Mouse (Mus musculus) lung, embryonic 15.5 days (tissue): Measurements from ENCODE around the gene Lenep. TPM values are rescaled to one million over a fixed set of nuclear protein-coding genes. Genes with fewer than 3 reads are reported as not detected.
"Not testable (repeated sequence)": the region's sequence is repeated elsewhere in the genome, so short reads cannot be mapped to it uniquely, and the experiment has no call there.

Source experiments
- ATAC-seq: fragments of 200-750 bp; cut with Nextera tagmentation; 2 replicates; pipeline ENCODE4 v1.8.0; 2017; ENCODE audit warnings: moderate number of reproducible peaks, borderline replicate concordance; ENCODE audit not compliant: low FRiP score, low TSS enrichment; ENCODE audit errors: extremely low read depth
- H3K27ac ChIP-seq: fragments of 300-500 bp; sonication (generic); 2 replicates; pipeline ENCODE4 v1.5.1; 2015; ENCODE audit warnings: moderate library complexity, mild to moderate bottlenecking, inconsistent platforms
- H3K27me3 ChIP-seq: fragments of 300-500 bp; sonication (generic); 2 replicates; pipeline ENCODE4 v1.6.1; 2015; ENCODE audit warnings: inconsistent platforms
- H3K36me3 ChIP-seq: fragments of 300-500 bp; sonication (generic); 2 replicates; pipeline ENCODE4 v1.6.1; 2015; ENCODE audit warnings: inconsistent platforms
- H3K4me1 ChIP-seq: fragments of 300-500 bp; sonication (generic); 2 replicates; pipeline ENCODE4 v1.6.1; 2015; ENCODE audit warnings: inconsistent platforms
- H3K4me2 ChIP-seq: fragments of 300-500 bp; sonication (generic); 2 replicates; pipeline ENCODE4 v1.6.1; 2015; ENCODE audit warnings: inconsistent platforms, mild to moderate bottlenecking, moderate library complexity
- H3K4me3 ChIP-seq: fragments of 300-500 bp; sonication (generic); 2 replicates; pipeline ENCODE4 v1.5.1; 2015; ENCODE audit warnings: mild to moderate bottlenecking, inconsistent platforms
- H3K9ac ChIP-seq: fragments of 300-500 bp; sonication (generic); 2 replicates; pipeline ENCODE4 v1.6.1; 2015; ENCODE audit warnings: inconsistent platforms
- H3K9me3 ChIP-seq: fragments of 300-500 bp; sonication (generic); 2 replicates; pipeline ENCODE4 v1.6.1; 2016; ENCODE audit warnings: inconsistent platforms
- WGBS: fragments of 180-500 bp; shearing (Covaris S2); methylation state at CpG from one replicate; pipeline ENCODE4 v1.1.7; 2015; 5-methylcytosine and 5-hydroxymethylcytosine counted together
- polyA plus RNA-seq: library from polyadenylated mRNA; unstranded; fragments of >200 nt; fragmentation: Nextera tagmentation; extraction: Ambion mirVana; gene quantifications from 2 replicates; pipeline ENCODE4 v1.2.1, GENCODE M21; 2015

Gene Lenep
- polyA plus RNA-seq, 1 experiment from 2014 or later, result not detected

DNA sequence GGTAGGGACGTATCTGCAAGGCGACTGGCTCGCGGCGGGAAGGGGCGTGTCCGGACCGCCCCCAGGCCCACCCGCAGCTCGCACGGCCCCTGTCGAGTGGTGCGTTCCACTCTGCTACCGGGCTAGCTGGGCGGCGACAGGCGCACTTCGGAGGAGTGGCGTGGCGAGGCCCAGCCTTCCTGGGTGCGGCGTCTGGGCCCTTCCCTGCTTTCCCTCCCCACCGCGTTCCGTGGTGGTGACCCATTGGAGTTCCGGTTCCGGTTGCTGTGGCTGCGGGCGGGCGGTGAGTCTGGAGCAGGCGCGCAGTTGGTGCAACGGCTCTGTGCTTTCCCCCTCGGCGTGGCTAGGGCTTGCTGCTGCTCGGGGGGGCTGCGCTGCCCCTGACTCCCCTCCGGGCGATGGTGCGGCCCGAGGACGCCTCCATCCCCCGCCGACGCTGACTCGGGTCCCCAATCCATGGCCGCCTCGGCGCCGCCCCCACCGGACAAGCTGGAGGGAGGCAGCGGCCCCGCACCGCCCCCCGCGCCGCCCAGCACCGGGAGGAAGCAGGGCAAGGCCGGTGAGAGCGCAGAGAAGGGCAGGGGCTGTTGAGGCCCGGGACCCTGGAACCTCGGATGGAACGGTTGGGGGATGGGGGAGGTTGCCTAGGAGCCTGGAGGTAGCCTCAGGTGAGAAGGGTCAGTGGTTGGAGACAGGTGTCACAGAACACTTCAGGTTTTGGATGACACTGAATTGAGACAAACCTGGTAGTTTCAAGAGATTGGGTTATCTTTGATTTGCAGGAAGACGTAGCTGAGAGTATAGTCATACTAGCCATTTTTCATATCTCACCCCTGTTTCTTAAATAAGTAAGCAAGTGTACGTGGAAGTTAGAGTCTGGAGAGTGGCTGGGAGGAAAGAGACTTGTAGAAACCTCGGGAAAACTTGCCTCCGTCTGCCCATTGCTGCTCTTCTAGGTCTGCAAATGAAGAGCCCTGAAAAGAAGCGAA, 27.9 kb upstream of the Lenep start, which contains the start of gene Pygo2:
Pygo2 (plus strand) TSS at position 44 of the 989 bp plus-strand sequence.
- Histone ChIP-seq H3K9me3 (no peaks in the 10 kb centered on the region), H3K27me3 (no peaks in the 10 kb centered on the region), H3K36me3 (peaks cover 55% of the 10 kb centered on the region), H3K27ac (peak within 1 kb of the TSS; percentile 87), H3K4me1 (peaks cover 11% of the 10 kb centered on the region), H3K9ac (peak within 1 kb of the TSS; percentile 87), H3K4me3 (peak within 1 kb of the TSS; percentile 65), H3K4me2 (peak within 1 kb of the TSS; percentile 69)
- 1% methylated on average over 59 of the region's 68 CpGs for WGBS
- peak; percentile 98 for ATAC-seq

DNA sequence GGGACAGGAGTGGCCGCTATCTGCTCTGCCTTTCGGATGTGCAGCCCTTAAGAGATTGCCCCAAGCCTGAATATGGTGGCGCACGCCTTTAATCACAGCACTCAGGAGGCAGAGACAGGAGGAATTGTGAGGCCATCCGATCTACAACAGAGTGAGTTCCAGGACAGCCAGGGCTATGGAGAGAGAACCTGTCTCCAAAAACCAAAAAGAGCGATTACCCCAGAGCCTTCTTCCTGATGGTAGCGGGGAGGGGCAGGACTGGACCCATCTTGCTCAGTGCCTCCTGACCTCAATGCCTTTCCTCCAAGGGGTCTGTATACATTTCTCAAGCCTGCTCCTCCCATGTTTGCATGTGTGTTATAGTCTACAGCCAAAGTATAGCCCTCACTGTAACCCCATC, 26.4 kb upstream of the Lenep start:
- WGBS, result 83% methylated on average over 7 of the region's 7 CpGs
- H3K36me3 ChIP-seq, result peaks cover 63% of the 10 kb centered on the region
- ATAC-seq, result not testable (repeated sequence)

DNA sequence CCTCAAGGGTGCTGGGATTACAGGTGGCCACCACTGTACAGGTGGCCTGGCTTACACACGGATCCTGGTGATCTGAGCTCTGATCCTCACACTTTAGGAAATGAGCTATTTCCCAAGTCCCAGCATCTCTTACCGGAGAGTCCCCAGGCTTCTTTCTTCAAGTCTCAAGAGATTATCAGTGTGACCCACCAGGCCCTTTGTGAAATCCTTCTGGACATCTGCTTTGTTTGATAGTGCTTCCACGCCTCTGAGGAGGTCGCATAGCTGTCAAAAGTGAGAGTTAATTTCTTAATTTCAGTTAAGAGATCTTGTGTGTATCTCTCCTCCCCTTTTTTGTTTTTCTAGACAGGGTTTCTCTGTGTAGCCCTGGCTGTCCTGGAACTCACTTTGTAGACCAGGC, 23.3 kb upstream of the Lenep start:
- no peak overlapping the region for H3K4me3 ChIP-seq
- ATAC-seq, result no peak
- 85% methylated on average over 4 of the region's 4 CpGs for WGBS

More for the DNA sequence above, 26.4 kb upstream of the Lenep start:
- not testable (repeated sequence) for H3K4me2 ChIP-seq, H3K4me3 ChIP-seq, H3K27ac ChIP-seq, H3K9me3 ChIP-seq, H3K9ac ChIP-seq, H3K27me3 ChIP-seq
- H3K4me1 ChIP-seq, result peaks cover 11% of the 10 kb centered on the region

DNA sequence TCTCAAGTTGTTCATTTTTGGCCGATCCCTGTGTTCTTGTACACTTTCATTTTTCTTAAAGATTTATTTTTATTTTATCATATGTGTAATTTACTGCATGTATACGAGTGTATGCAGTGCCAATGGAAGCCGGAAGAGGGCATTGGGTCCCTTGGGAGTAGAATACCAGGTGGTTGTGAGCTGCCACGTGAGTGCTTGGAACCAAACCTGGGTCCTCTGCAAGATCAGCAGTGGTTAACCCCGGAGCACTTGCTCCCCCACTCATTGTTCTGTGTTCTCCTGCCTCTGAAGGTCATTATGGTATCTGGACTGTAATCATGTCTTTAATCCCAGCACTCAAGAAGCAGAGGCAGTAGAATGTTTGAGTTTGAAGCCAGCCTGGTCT, 22.5 kb upstream of the Lenep start:
- whole genome bisulfite sequencing, result 79% methylated on average over 5 of the region's 5 CpGs

More for the DNA sequence above, 23.3 kb upstream of the Lenep start:
- Histone ChIP-seq H3K4me2 (no peak overlapping the region), H3K36me3 (peaks cover 51% of the 10 kb centered on the region), H3K9ac (no peak overlapping the region), H3K4me1 (peaks cover 26% of the 10 kb centered on the region), H3K27me3 (no peaks in the 10 kb centered on the region), H3K9me3 (no peaks in the 10 kb centered on the region), H3K27ac (no peak overlapping the region)

DNA sequence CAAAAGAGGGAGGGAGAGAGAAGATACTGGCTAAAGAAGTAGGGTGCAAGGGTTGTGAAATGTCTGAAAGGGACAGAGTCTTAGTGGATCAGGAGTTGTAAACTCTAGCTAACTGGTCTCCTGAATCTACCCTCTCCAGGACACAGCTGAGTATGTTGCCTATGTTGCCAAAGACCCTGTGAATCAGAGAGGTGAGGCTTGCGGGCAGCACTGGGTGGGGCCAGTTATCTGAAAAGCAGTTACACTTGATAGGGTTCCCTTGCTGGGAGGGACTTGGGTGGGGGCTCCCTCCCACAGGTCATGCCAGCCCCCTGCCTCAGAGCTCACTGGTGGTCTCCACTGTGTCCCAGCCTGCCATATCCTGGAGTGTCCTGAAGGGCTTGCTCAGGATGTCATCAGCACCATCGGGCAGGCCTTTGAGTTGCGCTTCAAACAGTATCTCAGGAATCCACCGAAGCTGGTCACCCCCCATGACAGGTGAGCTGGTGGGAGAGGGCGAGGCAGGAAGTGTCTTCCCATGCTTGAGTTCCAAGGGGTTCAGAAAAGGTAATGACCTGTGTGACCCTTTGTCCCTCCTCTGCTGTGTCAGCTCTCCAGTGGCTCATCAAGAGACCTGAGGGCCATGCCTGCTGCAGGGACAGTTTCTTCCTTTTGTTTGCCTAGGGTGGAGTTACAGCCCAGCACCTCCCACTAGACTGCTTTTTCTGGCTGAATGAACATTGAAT, 22.0 kb upstream of the Lenep start:
- Histone ChIP-seq H3K36me3 (peaks cover 51% of the 10 kb centered on the region), H3K27ac (no peak overlapping the region), H3K4me1 (peaks cover 34% of the 10 kb centered on the region), H3K9me3 (no peaks in the 10 kb centered on the region), H3K9ac (no peak overlapping the region), H3K4me2 (no peak overlapping the region), H3K27me3 (no peaks in the 10 kb centered on the region), H3K4me3 (no peak overlapping the region)
- ATAC-seq, result no peak
- 78% methylated on average over 5 of the region's 5 CpGs for WGBS

More for the DNA sequence above, 22.5 kb upstream of the Lenep start:
- peaks cover 51% of the 10 kb centered on the region for H3K36me3 ChIP-seq
- ATAC-seq, result no peak
- no peaks in the 10 kb centered on the region for H3K27me3 ChIP-seq
- peaks cover 32% of the 10 kb centered on the region for H3K4me1 ChIP-seq
- no peaks in the 10 kb centered on the region for H3K9me3 ChIP-seq
- no peak overlapping the region for H3K9ac ChIP-seq
- no peak overlapping the region for H3K4me3 ChIP-seq
- no peak overlapping the region for H3K27ac ChIP-seq
- H3K4me2 ChIP-seq, result no peak overlapping the region

DNA sequence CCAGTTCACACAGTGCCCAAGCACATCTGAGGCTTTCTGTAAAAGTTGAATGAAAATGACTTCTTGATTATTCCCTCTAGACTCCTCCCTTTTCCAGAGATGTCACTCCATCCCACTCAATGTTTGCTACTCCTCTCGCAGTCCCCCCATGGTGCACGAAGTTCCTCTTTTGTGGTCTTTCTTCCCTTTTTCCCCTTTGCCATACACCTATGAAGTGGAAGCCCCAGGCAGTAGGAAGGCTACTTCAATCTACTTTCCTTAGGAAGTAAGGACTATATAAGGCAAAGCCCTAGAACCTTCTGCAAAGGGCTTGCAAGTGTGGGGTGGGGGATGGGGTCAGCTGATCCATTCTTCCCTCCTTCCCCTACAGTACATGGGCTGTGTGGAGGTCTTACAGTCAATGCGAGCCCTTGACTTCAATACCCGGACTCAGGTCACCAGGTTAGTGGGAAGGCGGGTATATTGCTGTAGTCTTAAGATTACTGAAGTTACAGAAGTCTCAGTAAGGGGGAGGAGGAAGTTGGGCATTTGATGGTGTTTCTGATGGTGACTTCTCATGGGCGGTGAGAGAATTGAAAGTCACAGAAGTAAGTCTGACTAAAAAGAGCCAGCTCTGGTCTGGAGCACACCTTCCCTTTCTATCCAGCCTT, 20.1 kb upstream of the Lenep start:
- no peaks in the 10 kb centered on the region for H3K27me3 ChIP-seq
- peak overlapping the region; percentile 62; the same call in 1 of the 2 replicates for H3K9ac ChIP-seq
- H3K4me2 ChIP-seq, result peak overlapping the region; percentile 81
- no peak for ATAC-seq
- H3K27ac ChIP-seq, result peak overlapping the region; percentile 100; the same call in 1 of the 2 replicates
- H3K9me3 ChIP-seq, result no peaks in the 10 kb centered on the region
- peaks cover 45% of the 10 kb centered on the region for H3K36me3 ChIP-seq
- peak overlapping the region; percentile 52 for H3K4me3 ChIP-seq
- H3K4me1 ChIP-seq, result peaks cover 34% of the 10 kb centered on the region
- WGBS, result 64% methylated on average over 6 of the region's 6 CpGs

DNA sequence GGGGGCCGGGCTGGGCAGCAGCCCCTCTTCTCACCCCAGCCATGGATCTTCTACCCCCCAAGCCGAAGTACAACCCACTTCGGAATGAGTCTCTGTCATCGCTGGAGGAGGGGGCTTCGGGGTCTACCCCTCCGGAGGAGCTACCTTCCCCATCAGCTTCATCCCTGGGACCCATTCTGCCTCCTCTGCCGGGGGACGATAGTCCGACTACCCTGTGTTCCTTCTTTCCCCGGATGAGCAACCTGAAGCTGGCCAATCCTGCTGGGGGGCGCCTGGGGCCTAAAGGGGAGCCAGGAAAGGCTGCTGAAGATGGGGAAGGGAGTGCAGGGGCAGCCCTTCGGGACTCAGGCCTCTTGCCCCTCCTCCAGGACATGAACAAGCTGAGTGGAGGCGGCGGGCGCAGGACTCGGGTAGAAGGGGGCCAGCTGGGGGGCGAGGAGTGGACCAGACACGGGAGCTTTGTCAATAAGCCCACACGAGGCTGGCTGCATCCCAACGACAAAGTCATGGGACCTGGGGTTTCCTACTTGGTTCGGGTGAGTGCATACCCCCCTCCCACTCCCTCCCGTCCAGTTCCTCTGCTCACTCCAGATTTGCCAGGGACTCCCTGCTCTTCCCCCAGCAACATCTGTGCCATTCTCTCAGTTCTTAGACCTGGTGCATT, 19.3 kb upstream of the Lenep start:
- ATAC-seq, result no peak
- 8% methylated on average over 22 of the region's 22 CpGs for WGBS
- peaks cover 40% of the 10 kb centered on the region for H3K4me1 ChIP-seq

DNA sequence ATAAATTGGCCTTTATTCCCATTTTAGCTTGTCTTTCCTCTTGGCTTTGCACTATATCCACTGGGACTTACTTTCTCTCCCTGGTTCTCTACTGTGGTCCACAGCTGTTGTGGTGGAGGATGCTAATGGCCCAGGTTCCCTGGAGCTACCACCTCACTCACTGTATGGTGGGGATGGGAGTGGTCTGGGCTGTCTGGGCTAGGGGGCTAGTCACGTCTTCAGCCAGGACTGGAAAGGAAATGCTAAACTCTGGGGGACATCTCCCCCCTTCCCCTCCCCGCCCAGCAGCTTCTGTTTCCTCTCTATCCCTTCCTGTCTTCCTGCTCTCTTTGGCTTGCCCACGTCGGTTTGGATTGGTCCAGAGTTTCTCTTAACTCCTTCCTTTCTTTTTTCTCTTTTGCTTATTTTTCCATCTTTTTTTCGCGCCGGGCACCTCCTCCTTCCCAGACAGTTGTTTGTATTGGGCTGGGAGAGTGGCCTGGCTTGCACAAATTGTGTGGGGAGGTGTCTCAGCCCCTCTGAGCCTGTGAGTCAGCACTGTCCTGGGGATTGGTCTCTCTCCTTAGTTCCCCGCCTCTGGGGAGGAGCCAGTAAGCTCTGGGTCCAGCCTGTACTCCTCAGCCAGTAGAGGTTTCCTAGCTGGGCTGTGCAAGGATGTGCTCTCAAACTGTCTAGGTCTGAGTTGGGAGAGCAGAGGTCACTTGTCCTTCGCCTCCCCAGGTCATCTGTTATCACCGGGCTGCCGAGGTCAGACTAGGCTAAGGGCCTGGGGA, 18.6 kb upstream of the Lenep start:
- Histone ChIP-seq H3K4me1 (peaks cover 44% of the 10 kb centered on the region), H3K27me3 (no peaks in the 10 kb centered on the region)
- 2% methylated on average over 11 of the region's 11 CpGs for WGBS

More for the DNA sequence above, 19.3 kb upstream of the Lenep start:
- Histone ChIP-seq H3K27me3 (no peaks in the 10 kb centered on the region), H3K27ac (peak overlapping the region; percentile 100), H3K9ac (peak overlapping the region; percentile 62), H3K4me3 (peak overlapping the region; percentile 52), H3K36me3 (peaks cover 37% of the 10 kb centered on the region), H3K4me2 (peak overlapping the region; percentile 81), H3K9me3 (no peaks in the 10 kb centered on the region)

DNA sequence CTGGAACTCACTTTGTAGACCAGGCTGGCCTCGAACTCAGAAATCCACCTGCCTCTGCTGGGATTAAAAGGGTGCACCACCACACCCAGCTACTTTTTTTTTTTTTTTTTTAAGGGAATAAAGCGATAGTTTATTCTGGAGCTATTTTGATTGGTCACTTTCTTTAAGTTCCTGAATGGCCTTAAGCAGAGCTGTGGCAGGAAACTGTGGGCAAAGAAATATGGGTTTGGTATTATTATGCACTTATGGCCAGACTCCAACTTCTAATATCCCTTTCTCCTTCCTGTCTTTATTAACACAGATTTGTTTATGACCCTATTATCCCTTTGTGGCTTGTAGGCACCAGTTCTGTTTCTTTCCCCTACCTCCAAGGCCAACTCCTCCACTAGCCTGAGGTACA, 17.8 kb upstream of the Lenep start:
- Histone ChIP-seq H3K4me1 (peaks cover 44% of the 10 kb centered on the region), H3K9ac (no peak overlapping the region), H3K9me3 (no peaks in the 10 kb centered on the region), H3K36me3 (peaks cover 32% of the 10 kb centered on the region), H3K4me2 (peak overlapping the region; percentile 81), H3K4me3 (peak overlapping the region; percentile 52), H3K27ac (peak overlapping the region; percentile 100), H3K27me3 (no peaks in the 10 kb centered on the region)
- no peak for ATAC-seq
- WGBS, result 36% methylated on average over 2 of the region's 2 CpGs

More for the DNA sequence above, 18.6 kb upstream of the Lenep start:
- H3K27ac ChIP-seq, result peak overlapping the region; percentile 100
- H3K9me3 ChIP-seq, result no peaks in the 10 kb centered on the region
- peak overlapping the region; percentile 62 for H3K9ac ChIP-seq
- H3K4me3 ChIP-seq, result peak overlapping the region; percentile 52
- H3K4me2 ChIP-seq, result peak overlapping the region; percentile 81
- peaks cover 32% of the 10 kb centered on the region for H3K36me3 ChIP-seq
- peak; percentile 84 for ATAC-seq

DNA sequence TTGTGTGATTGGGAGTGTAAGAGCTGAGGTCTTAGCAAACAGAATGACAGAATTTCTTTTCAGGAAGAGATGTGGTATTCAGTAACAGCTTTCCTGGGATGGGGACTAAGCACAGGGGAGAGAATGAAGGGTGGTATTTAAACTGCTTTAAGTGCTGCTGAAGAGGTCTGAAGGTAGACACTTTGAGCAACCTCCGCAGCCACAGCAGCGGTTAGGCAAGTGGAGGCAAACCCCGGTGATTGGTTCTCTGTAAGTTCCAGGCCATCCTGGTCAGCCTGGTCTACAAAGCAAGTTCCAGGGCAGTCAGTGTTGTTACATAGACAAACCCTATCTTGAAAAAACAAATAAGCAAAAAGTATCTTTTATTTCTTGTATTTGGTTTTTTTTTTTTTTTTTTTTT, 17.4 kb upstream of the Lenep start:
- Histone ChIP-seq H3K4me1 (peaks cover 44% of the 10 kb centered on the region), H3K9me3 (no peaks in the 10 kb centered on the region)
- 15% methylated on average over 3 of the region's 3 CpGs for WGBS

More for the DNA sequence above, 17.4 kb upstream of the Lenep start:
- ATAC-seq, result no peak
- Histone ChIP-seq H3K27ac (peak overlapping the region; percentile 100), H3K36me3 (peaks cover 32% of the 10 kb centered on the region), H3K4me2 (peak overlapping the region; percentile 81), H3K27me3 (no peaks in the 10 kb centered on the region), H3K9ac (peak overlapping the region; percentile 38), H3K4me3 (peak overlapping the region; percentile 67)
